Mouse (Mus musculus): ENCODE measurements around the gene D17Wsu92e.

DNA sequence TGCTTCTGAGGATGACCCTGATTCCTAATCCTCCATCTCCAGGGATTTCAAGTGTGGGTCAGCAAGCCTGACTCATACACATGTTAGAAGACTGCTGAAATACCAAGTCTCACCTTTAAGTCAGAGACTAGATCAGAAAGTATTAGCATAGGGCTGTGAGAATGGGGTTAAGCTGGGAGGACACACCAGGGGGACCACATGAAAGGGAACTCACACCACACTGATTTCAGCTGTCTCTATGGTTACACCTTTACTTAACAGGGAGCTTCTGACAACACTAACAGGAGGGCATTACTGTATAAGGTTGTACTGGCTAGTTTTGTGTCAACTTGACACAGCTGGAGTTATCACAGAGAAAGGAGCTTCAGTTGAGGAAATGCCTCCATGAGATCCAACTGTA lies 5.8 kb downstream of the D17Wsu92e start:
- no peak for TF ChIP-seq CTCF (IDR thresholded peaks at IDR 0.05; ENCODE audit: control insufficient read depth, insufficient read depth, insufficient replicate concordance, low read depth, low read length)
- TF ChIP-seq POLR2A (IDR thresholded peaks at IDR 0.05; ENCODE audit: control insufficient read depth, low read depth, low read length): no peak

All from testis, adult 2 months (tissue).